Mouse (Mus musculus) gastrocnemius, adult 18-20 months (tissue): ENCODE data around the gene Gm10644. TPM values are rescaled to one million over a fixed set of nuclear protein-coding genes. Genes with fewer than 3 reads are reported as not detected.
"Not testable (repeated sequence)": the region's sequence is repeated elsewhere in the genome, so short reads cannot be mapped to it uniquely, and the experiment has no call there.

Experiments
- DNase-seq: peaks from one replicate; pipeline ENCODE4 v3.0.0; 2021; ENCODE audit warnings: low spot score
- long read RNA-seq, 2 experiments: library from polyadenylated mRNA; stranded (forward); transcript quantifications; one replicate each; pipeline ENCODE4 v2.0.0; 2021
- total RNA-seq, 2 experiments: library from RNA; stranded (reverse); gene quantifications; 2 replicates each; pipeline ENCODE4 v1.2.3; 2021

Gm10644 gene
- total RNA-seq = under 1 TPM; 0.57 to 0.75 TPM
- long read RNA-seq, experiment 1 = 0 reads
- long read RNA-seq, experiment 2, partial matches to known transcripts = 0 of 2 reads
- long read RNA-seq, experiment 2, other reads (novel, unspliced or antisense) = 2 of 2 reads

GRCm38 (mm10) chr8:83955106-83955957 lies at the start of gene Gm10644, which contains the start of gene Asf1b:
Gene Gm10644, minus strand, starts transcription at chr8:83955205.
Gene Asf1b, plus strand, starts transcription at chr8:83955507.
- DNase-seq = peak; percentile 98

DNA sequence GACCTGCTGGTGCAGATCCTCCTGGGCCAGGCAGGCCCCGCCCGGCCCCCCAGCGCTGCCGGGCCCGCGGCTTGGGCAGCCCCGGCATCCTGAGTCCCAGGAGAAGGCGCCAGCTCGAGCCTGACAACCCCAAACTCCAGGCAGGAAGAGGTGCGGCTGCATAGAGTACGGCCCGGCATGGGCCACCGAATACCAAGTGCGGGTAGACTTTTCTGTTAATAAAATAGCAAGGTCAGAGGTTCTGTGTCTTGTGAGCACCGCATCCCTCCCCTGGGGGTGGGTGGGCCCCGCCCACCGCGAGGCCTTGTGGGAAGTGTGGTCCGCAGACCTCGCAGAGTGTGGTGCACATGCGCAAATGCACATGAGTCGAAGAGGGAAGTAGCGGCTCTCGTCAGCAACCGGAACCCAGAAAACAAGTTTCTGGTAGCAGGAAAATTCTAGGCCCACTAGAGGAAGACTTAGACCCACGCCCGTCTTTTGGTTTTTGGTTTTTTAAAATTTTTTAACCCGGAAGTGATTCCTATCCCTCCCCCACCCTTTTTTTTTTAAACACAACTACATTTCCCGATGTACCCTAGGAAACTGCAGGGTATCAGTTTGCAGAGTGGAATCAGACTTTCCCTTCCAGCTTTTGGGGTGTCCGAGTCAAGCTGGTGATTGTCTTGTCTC lies 49.7 kb upstream of the Gm10644 start:
- DNase-seq = peak; percentile 96

DNA sequence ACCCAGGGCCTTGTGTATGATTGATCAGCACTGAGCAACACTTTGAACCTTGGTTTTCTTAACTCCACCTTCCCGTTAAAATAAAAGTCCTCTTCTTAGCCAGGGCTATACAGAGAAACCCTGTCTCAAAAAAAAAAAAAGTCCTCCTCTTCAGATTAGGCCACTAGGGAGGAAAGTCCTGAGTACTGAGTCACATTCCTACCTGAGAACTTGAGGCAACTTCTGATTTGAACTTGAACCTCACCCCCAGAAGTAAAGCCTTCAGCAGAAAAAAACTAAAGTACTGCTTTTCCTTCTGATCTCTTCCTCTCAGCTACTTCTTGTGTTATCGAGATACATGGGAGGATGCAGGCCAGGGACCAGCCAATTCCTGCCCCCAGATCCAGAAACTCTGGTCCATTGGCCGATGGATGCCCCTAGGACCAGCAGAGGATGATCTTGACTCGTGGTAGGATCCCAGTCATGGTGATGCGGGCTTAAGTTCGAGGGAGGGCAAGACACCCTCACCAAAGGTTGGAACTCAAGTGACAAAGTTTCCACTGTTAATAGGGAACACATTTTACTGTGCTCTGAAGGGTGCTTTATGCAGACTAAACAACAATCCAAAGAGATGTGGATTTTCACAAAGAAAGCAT lies 48.7 kb upstream of the Gm10644 start:
- no peak for DNase-seq

GRCm38 (mm10) chr8:84002957-84003611 lies 48.1 kb upstream of the Gm10644 start:
- no peak for DNase-seq

DNA sequence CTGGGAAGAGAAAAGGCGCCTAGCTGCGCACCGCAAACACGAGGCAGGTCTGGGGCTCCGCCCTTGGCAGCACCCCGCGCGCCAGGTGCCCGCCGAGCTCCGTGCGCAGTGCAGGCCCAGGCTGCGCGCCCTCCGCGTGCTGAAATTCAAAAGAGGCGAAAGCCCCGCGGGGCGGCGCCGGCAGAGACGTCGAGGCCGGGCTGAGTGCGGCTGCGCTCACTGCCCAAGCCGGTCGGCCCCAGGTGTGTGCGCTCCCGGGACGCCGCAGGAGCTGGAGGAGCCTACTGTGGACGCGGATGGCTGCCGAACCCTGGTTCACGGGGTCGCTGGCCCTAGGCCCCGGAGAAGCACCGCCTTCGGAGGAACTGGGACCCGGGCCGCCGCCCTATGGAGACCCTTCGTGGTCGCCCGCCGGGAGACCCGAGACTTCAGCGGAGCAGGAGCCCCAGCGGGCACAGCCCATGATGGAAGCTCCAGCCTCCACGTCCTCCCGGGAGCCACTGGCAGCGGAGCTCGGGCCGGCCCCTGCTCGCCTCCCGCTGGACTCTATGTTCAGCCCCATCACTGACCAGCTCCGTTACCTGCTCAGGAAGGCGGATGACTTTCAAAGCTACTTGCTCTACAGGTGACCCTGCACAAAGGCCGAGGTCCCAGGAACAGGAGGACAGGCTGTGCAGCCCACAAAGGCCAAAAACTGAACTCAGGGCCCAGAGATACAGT lies 46.4 kb upstream of the Gm10644 start, which contains the start of gene 1700067K01Rik:
Gene 1700067K01Rik, plus strand, starts transcription at position 222 of the 720 bp plus-strand sequence.
- no peak for DNase-seq

GRCm38 (mm10) chr8:83999825-84000224 lies 44.8 kb upstream of the Gm10644 start:
- DNase-seq = no peak

GRCm38 (mm10) chr8:83999057-83999705 lies 44.2 kb upstream of the Gm10644 start:
- DNase-seq = no peak

- DNase-seq = no peak
These were observed 43.4 kb upstream of the Gm10644 start for GRCm38 (mm10) chr8:83998231-83999056.

DNA sequence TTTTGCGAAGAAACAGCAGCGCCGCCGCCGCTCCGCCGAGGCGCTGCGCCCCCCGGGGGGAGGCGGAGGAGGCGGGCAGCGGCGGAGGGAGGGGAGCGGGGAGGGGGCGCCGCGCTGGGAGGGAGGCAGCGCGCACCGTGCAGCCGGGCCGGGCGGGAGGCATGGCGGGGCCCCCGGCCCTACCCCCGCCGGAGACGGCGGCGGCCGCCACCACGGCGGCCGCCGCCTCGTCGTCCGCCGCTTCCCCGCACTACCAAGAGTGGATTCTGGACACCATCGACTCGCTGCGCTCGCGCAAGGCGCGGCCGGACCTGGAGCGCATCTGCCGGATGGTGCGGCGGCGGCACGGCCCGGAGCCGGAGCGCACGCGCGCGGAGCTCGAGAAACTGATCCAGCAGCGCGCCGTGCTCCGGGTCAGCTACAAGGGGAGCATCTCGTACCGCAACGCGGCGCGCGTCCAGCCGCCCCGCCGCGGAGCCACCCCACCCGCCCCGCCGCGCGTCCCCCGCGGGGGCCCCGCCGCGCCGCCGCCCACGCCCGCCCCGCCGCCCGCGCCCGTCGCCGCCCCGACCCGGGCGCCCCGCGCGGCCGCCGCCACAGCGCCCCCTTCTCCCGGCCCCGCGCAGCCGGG lies 42.6 kb upstream of the Gm10644 start, which contains the start of gene Samd1:
Gene Samd1, plus strand, starts transcription at position 162 of the 631 bp plus-strand sequence.
- no peak for DNase-seq

GRCm38 (mm10) chr8:83996567-83997505 lies 41.8 kb upstream of the Gm10644 start:
- peak; percentile 89 for DNase-seq

DNA sequence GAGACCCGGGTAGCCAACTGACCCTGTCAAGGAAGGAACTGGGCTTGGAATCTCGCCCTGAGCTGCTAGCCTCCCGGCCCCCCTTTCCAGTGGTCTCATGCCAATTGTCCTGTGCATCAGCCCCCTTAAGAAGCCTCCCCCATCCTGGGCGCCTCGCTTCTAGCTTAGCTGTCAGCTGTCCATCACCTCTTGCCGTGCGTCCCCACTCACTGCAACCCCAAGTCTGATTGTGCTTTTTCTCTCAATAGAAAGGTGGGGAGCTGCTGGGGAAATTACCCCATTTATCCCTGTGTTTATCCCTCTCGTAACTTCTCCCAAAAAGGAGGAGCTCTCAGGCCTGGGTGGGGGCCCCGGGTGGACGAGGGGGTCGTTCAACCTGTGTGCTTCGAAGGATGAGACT lies 41.0 kb upstream of the Gm10644 start:
- DNase-seq = no peak

DNA sequence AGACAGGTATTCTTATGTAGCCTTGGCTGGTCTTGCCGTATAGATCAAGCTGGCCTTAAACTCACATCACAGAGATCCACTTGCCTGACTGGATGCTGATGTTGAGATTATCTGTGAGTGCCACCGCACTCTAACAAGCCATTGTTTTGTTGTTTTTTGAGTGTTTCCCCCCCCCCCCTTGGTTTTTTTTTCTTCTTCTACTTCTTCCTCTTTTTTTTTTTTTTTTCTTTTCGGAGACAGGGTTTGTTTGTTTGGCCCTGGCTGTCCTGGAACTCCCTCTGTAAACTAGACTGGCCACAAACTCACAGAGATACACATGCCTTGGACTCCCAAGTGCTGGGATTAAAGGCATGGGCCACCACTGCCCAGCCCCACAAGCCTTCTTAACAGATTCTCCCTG lies 39.0 kb upstream of the Gm10644 start:
- no peak for DNase-seq

GRCm38 (mm10) chr8:83992488-83992887 lies 37.5 kb upstream of the Gm10644 start:
- no peak for DNase-seq

- DNase-seq = no peak
These were observed 35.2 kb upstream of the Gm10644 start for GRCm38 (mm10) chr8:83990170-83990569.

DNA sequence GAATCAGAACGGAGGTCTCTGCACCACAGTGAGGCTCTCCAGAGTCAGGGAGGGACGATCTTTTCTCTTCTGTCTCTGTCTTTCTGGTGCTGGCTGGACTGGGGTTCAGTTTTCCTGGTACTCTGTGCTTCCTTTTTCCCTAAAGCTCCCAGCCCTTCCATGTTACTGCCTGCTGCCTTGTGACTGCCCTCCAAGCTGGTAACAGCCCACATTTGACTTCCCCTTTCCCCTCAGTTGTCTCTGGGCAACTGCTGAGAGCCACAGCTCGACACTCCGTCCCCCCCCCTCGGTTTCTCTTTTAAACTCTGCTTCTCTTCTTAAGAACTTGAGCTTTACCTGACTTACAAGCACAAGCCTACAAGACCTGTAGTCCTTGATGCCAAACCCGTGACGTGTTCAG lies 34.2 kb upstream of the Gm10644 start:
- no peak for DNase-seq

GRCm38 (mm10) chr8:83983222-83983621 lies 28.2 kb upstream of the Gm10644 start:
- DNase-seq = not testable (repeated sequence)

DNA sequence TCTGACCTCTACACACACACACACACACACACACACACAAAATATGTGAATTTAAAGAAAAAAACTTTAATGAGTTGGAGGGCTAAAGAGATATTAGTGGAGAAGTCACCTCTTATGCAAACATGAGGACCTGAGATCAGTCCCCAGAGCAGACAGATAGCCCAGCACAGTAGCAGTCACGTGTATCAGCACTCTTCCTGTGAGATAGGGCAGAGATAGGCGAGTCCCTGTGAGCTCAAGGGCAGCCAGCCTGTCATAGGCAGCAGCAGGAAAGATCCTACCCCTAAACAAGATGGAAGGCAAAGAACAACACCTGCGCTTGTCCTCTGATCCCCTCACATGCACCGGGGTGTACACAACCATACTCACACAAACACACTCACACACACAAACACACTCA lies 27.4 kb upstream of the Gm10644 start:
- no peak for DNase-seq

DNA sequence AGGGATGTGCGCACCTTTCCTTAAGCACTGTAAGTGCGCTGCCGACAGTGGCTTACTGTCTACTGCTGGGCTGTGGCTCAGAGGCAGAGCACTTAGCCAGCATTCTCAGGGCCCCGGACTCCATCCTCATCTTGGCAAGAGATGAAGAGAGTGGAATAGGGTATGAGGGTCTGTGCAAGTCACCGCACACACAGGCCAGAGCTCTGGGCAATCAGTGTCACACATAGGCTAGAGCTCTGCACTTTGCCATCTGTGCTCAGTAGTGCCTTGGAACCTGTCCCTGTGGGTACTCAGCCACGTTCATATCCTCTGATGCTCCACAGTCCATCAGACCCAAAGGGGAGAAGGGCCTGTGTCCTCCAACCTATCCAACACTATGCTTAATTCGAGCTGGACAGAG lies 26.5 kb upstream of the Gm10644 start:
- no peak for DNase-seq
